Mouse (Mus musculus) lung, embryonic 15.5 days (tissue): ENCODE data around the gene B3gntl1. TPM values are rescaled to one million over a fixed set of nuclear protein-coding genes. Genes with fewer than 3 reads are reported as not detected.

Experiments used
- ATAC-seq: fragments of 200-750 bp; cut with Nextera tagmentation; 2 replicates; pipeline ENCODE4 v1.8.0; 2017; ENCODE audit warnings: moderate number of reproducible peaks, borderline replicate concordance; ENCODE audit not compliant: low FRiP score, low TSS enrichment; ENCODE audit errors: extremely low read depth
- H3K27ac ChIP-seq: fragments of 300-500 bp; sonication (generic); 2 replicates; pipeline ENCODE4 v1.5.1; 2015; ENCODE audit warnings: moderate library complexity, mild to moderate bottlenecking, inconsistent platforms
- H3K27me3 ChIP-seq: fragments of 300-500 bp; sonication (generic); 2 replicates; pipeline ENCODE4 v1.6.1; 2015; ENCODE audit warnings: inconsistent platforms
- H3K36me3 ChIP-seq: fragments of 300-500 bp; sonication (generic); 2 replicates; pipeline ENCODE4 v1.6.1; 2015; ENCODE audit warnings: inconsistent platforms
- H3K4me1 ChIP-seq: fragments of 300-500 bp; sonication (generic); 2 replicates; pipeline ENCODE4 v1.6.1; 2015; ENCODE audit warnings: inconsistent platforms
- H3K4me2 ChIP-seq: fragments of 300-500 bp; sonication (generic); 2 replicates; pipeline ENCODE4 v1.6.1; 2015; ENCODE audit warnings: inconsistent platforms, mild to moderate bottlenecking, moderate library complexity
- H3K4me3 ChIP-seq: fragments of 300-500 bp; sonication (generic); 2 replicates; pipeline ENCODE4 v1.5.1; 2015; ENCODE audit warnings: mild to moderate bottlenecking, inconsistent platforms
- H3K9ac ChIP-seq: fragments of 300-500 bp; sonication (generic); 2 replicates; pipeline ENCODE4 v1.6.1; 2015; ENCODE audit warnings: inconsistent platforms
- H3K9me3 ChIP-seq: fragments of 300-500 bp; sonication (generic); 2 replicates; pipeline ENCODE4 v1.6.1; 2016; ENCODE audit warnings: inconsistent platforms
- WGBS: fragments of 180-500 bp; shearing (Covaris S2); methylation state at CpG from one replicate; pipeline ENCODE4 v1.1.7; 2015; 5-methylcytosine and 5-hydroxymethylcytosine counted together
- polyA plus RNA-seq: library from polyadenylated mRNA; unstranded; fragments of >200 nt; fragmentation: Nextera tagmentation; extraction: Ambion mirVana; gene quantifications from 2 replicates; pipeline ENCODE4 v1.2.1, GENCODE M21; 2015

Gene B3gntl1
- 6.9 and 8.0 TPM in 2 replicates for polyA plus RNA-seq

DNA sequence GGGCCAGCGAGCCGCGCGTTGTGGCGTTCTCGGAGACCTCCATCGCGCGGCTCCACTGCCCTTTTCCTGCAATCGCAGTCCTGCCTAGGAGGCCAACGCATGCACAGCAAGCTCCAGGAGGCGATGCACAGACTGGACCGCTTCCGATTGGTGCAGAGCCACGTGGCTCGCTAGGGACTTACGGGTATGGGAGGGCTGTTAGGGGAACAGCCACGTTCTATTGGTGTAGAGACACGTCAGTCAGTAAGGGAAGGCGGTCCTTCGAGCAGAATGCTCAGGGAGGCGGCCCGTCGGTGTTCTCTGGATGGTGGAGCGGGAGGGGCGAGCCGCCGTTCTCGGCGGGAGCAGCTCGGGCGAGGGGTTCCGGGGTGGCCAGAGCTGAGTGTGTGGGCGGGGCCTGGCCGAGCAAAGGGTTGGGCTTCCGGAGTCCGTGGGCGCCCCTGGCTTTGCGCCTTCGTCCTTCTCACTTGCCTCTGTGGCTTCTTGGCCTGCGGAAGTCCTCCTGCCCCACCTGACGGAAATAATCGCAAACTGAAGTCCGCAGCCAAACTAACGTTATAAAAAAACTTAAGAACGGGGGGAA, at the start of gene B3gntl1:
Gene B3gntl1, minus strand, starts transcription at position 164 of the 583 bp plus-strand sequence.
- Histone ChIP-seq H3K36me3 (no peaks in the 10 kb centered on the region), H3K9ac (peak within 1 kb of the TSS; percentile 63), H3K4me1 (peaks cover 8% of the 10 kb centered on the region), H3K4me2 (peak within 1 kb of the TSS; percentile 68), H3K27me3 (no peaks in the 10 kb centered on the region), H3K4me3 (peak within 1 kb of the TSS; percentile 65), H3K9me3 (no peaks in the 10 kb centered on the region), H3K27ac (peak within 1 kb of the TSS; percentile 92)
- WGBS: under 1% methylated on average over 46 of the region's 46 CpGs
- peak; percentile 100 for ATAC-seq

GRCm38 (mm10) chr11:121722434-121722833, 49.5 kb upstream of the B3gntl1 start:
- Histone ChIP-seq H3K27me3 (no peaks in the 10 kb centered on the region), H3K9ac (no peak overlapping the region), H3K27ac (no peak overlapping the region), H3K4me3 (no peak overlapping the region), H3K4me2 (no peak overlapping the region), H3K36me3 (no peaks in the 10 kb centered on the region), H3K4me1 (0 out of 2 replicates have a peak, but pooled peaks cover 6% of the 10 kb centered on the region), H3K9me3 (no peaks in the 10 kb centered on the region)
- ATAC-seq: no peak
- WGBS: 83% methylated on average over 2 of the region's 2 CpGs

GRCm38 (mm10) chr11:121720752-121721151, 47.8 kb upstream of the B3gntl1 start:
- Histone ChIP-seq H3K36me3 (0 out of 2 replicates have a peak, but pooled peaks cover 2% of the 10 kb centered on the region), H3K4me3 (no peak overlapping the region), H3K9me3 (no peaks in the 10 kb centered on the region), H3K27me3 (no peaks in the 10 kb centered on the region), H3K27ac (no peak overlapping the region), H3K4me1 (0 out of 2 replicates have a peak, but pooled peaks cover 6% of the 10 kb centered on the region), H3K4me2 (no peak overlapping the region), H3K9ac (no peak overlapping the region)
- 65% methylated on average over 3 of the region's 3 CpGs for WGBS
- ATAC-seq: no peak

DNA sequence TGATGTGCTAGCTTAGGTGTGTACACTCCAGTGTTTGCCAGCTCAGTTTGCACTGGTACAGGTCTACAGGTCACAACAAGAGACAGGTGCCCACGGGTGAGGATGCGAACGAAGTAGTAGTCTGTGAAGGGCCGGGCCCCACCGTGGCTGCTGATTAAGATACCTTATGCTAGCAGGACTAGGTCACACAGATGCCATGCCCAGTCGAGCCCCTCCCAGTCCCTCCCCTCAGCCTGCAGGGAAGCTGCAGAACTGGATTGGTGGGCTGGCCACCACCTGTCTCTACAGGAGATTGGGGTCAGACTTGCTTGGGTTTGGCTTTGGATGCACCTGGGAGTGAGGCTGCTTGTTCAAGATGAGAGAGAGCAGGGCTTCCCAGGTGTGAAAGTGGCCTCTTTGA, 44.8 kb upstream of the B3gntl1 start:
- Histone ChIP-seq H3K27me3 (no peaks in the 10 kb centered on the region), H3K9ac (no peak overlapping the region), H3K4me1 (peaks cover 23% of the 10 kb centered on the region), H3K27ac (peak overlapping the region; percentile 37; the same call in 1 of the 2 replicates), H3K4me2 (no peak overlapping the region), H3K9me3 (no peaks in the 10 kb centered on the region), H3K4me3 (no peak overlapping the region), H3K36me3 (0 out of 2 replicates have a peak, but pooled peaks cover 4% of the 10 kb centered on the region)
- peak; percentile 41; the same call in 1 of the 2 replicates for ATAC-seq
- WGBS: 31% methylated on average over 6 of the region's 6 CpGs

GRCm38 (mm10) chr11:121714745-121715485, 42.0 kb upstream of the B3gntl1 start:
- ATAC-seq: no peak
- WGBS: 61% methylated on average over 2 of the region's 2 CpGs
- Histone ChIP-seq H3K4me3 (no peak overlapping the region), H3K9me3 (no peaks in the 10 kb centered on the region), H3K9ac (no peak overlapping the region), H3K4me2 (no peak overlapping the region), H3K27ac (no peak overlapping the region), H3K27me3 (no peaks in the 10 kb centered on the region), H3K36me3 (0 out of 2 replicates have a peak, but pooled peaks cover 4% of the 10 kb centered on the region), H3K4me1 (peaks cover 33% of the 10 kb centered on the region)

GRCm38 (mm10) chr11:121713569-121713968, 40.6 kb upstream of the B3gntl1 start:
- Histone ChIP-seq H3K4me1 (peaks cover 33% of the 10 kb centered on the region), H3K9ac (no peak overlapping the region), H3K4me3 (no peak overlapping the region), H3K36me3 (0 out of 2 replicates have a peak, but pooled peaks cover 4% of the 10 kb centered on the region), H3K4me2 (no peak overlapping the region), H3K27me3 (no peaks in the 10 kb centered on the region), H3K27ac (peak overlapping the region; percentile 69; the same call in 1 of the 2 replicates), H3K9me3 (no peaks in the 10 kb centered on the region)
- no peak for ATAC-seq
- WGBS: 90% methylated on average over 2 of the region's 2 CpGs

DNA sequence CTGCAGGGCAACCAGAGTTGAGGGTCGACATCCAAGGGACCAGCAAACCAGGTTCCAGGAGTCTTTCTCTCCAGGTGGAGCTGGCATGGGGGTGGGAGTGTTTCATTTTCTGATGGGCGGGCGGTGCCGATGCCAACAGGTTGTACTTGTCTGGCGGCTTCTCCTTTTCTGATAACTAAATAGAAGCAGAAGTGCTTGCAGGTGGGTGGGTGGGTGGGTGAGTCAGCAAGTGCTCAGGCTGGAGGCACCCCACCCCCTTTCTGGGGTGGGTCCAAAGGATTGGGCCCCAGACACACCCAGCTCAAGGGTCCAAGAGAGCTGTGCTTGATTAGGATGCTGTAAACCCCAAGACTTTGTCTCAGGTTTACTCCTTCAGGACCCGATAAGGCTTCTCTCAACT, 40.0 kb upstream of the B3gntl1 start:
- Histone ChIP-seq H3K9me3 (no peaks in the 10 kb centered on the region), H3K4me2 (peak overlapping the region; percentile 29; the same call in 1 of the 2 replicates), H3K27ac (peak overlapping the region; percentile 79), H3K27me3 (no peaks in the 10 kb centered on the region), H3K9ac (no peak overlapping the region), H3K4me1 (peaks cover 31% of the 10 kb centered on the region), H3K36me3 (0 out of 2 replicates have a peak, but pooled peaks cover 4% of the 10 kb centered on the region), H3K4me3 (no peak overlapping the region)
- ATAC-seq: peak; percentile 37
- WGBS: 61% methylated on average over 6 of the region's 6 CpGs

DNA sequence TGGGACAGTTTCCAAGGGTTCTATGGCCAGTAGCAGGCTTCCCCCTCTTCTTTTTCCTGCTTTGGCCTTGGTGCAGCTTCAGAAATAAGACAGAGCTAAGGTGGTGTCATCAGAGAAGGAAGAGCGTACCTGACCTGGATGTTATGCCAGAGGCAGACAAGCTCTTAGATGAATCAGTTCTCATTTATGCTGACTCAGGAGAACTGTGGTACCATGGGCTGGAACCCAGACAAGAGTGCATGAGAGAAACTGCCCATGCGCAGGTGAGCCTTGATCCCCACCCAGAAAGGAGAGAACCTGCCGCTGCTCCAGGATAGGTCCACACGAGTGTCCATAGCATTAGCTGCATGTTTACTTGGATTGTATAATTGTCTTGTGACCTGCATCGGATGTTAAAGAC, 37.3 kb upstream of the B3gntl1 start:
- no peak overlapping the region for H3K4me3 ChIP-seq
- H3K4me1 ChIP-seq: peaks cover 43% of the 10 kb centered on the region
- no peaks in the 10 kb centered on the region for H3K9me3 ChIP-seq
- no peak overlapping the region for H3K9ac ChIP-seq
- ATAC-seq: no peak
- H3K36me3 ChIP-seq: no peaks in the 10 kb centered on the region
- no peaks in the 10 kb centered on the region for H3K27me3 ChIP-seq
- no peak overlapping the region for H3K4me2 ChIP-seq
- 95% methylated on average over 5 of the region's 5 CpGs for WGBS
- no peak overlapping the region for H3K27ac ChIP-seq

- ATAC-seq: no peak
- H3K9ac ChIP-seq: no peak overlapping the region
- H3K4me3 ChIP-seq: no peak overlapping the region
- H3K4me1 ChIP-seq: peaks cover 40% of the 10 kb centered on the region
- H3K4me2 ChIP-seq: no peak overlapping the region
- H3K27ac ChIP-seq: no peak overlapping the region
- WGBS: 51% methylated on average over 4 of the region's 4 CpGs
- no peaks in the 10 kb centered on the region for H3K36me3 ChIP-seq
- H3K9me3 ChIP-seq: no peaks in the 10 kb centered on the region
- peaks cover 2% of the 10 kb centered on the region; the same call in 1 of the 2 replicates for H3K27me3 ChIP-seq
Observed at GRCm38 (mm10) chr11:121709278-121709677, 36.3 kb upstream of the B3gntl1 start.

- ATAC-seq: no peak
- 25% methylated on average over 7 of the region's 7 CpGs for WGBS
- no peak overlapping the region for H3K4me3 ChIP-seq
- no peaks in the 10 kb centered on the region for H3K36me3 ChIP-seq
- H3K27me3 ChIP-seq: peaks cover 7% of the 10 kb centered on the region; the same call in 1 of the 2 replicates
- H3K9ac ChIP-seq: no peak overlapping the region
- no peaks in the 10 kb centered on the region for H3K9me3 ChIP-seq
- H3K4me1 ChIP-seq: peaks cover 37% of the 10 kb centered on the region
- peak overlapping the region; percentile 14; the same call in 1 of the 2 replicates for H3K4me2 ChIP-seq
- peak overlapping the region; percentile 79 for H3K27ac ChIP-seq
Observed at GRCm38 (mm10) chr11:121706521-121707005, 33.6 kb upstream of the B3gntl1 start.

GRCm38 (mm10) chr11:121703619-121704215, 30.8 kb upstream of the B3gntl1 start:
- no peak for ATAC-seq
- Histone ChIP-seq H3K9me3 (no peaks in the 10 kb centered on the region), H3K36me3 (no peaks in the 10 kb centered on the region), H3K27me3 (peaks cover 7% of the 10 kb centered on the region; the same call in 1 of the 2 replicates), H3K4me1 (peaks cover 41% of the 10 kb centered on the region), H3K4me3 (peak overlapping the region; percentile 84), H3K4me2 (peak overlapping the region; percentile 98), H3K9ac (peak overlapping the region; percentile 71), H3K27ac (peak overlapping the region; percentile 82; the same call in 1 of the 2 replicates)
- 11% methylated on average over 16 of the region's 16 CpGs for WGBS
